Mouse (Mus musculus): ENCODE results near the gene Arl3.
"Not testable (repeated sequence)": the region's sequence is repeated elsewhere in the genome, so short reads cannot be mapped to it uniquely, and the experiment has no call there.

Arl3 gene

DNA sequence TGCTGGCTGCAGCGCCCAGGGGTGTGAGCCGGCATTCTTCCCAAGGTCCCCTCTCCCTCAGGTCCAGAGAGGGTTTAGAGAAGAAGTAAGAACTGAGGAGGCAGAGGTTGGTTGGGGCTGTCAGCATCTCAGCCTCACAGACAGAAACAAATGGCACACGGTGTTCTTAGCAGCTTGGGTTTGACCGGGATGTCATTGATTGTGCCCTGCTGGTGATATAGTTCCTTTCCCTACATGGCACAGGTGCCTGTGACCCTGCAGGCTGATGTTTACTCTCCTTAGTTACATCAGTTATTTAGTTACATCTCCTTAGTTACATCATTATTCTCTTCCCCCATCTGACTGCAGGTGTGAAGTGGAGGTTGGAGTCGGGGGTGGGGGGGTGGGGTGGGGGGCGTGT is 18.6 kb upstream of the Arl3 start:
- in situ Hi-C loops (cut with MboI, MseI) = no loop called here

DNA sequence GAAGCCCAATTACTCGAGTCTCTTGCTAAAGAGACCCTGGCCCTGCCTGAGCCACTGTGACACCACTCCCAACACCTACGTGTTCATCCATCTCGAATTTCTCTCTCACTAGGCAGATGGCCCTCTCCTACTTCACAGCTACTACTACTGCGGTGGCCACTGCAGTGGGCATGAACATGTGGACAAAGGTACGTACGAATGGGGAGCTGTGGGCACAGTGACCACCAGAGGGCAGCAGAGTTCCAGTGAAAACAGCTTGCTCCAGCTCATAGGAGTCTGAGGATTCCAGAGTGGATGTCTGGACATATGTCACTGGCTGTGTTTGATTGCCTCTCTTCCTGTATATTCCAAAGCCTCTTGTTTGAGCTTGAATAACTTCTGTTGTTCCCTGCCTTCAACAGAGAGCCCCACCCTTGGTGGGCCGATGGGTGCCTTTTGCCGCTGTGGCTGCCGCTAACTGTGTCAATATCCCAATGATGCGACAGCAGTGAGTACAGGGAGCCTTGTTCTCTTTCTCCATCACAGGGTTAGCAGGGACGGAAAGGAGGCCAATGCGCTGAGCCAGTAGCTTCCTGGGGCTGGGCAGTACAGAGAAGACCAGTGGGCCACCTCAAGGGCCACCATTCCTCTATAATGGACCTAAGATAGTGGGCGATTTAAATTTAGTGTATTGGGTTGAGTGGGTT is 15.0 kb upstream of the Arl3 start:
- in situ Hi-C loops (cut with MboI, MseI) = loop anchor here (5.0 kb wide), 1 partner anchor 149 kb away; no protein-coding TSS in a partner anchor

DNA sequence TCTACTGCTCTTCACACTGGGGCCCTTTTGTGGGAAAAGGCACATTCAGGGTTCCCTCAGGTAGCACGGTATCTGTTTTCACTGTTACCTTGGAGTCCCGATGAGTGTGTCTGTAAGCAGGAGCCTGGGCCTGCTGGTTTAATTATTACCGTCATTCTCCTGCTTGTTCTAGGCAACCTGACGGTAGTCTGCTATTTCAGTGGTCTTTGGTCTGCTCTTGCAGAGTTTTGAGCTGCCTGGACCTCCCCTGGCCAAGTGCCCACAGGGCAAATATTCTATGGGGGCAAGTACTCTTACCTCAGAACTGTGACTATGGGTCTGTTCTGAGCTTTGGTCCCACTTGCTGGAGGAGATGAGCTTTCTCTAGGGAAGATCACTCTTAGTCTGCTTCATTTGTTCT is 2.2 kb upstream of the Arl3 start:
- in situ Hi-C loops (cut with MboI, MseI) = no loop called here

DNA sequence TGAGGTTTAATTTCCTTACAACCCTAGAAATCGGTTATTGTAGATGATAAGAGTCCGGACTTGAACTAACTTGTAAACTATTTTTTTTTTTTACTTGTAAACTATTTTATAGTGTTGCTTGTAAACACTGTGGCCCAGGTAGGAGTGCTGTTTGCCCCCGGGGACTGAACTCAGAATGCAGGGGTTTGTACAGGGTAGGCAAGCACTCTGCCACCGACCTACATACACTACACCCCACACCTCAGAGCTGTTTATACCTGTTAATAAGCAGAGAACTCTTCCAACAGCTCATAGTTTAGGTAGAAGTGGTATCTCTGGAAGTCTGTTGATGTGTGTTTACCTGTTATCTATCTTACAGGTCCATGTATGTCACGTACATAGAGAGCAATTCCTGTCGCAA is 992 bp upstream of the Arl3 start:
- in situ Hi-C loops (cut with MboI, MseI) = no loop called here

DNA sequence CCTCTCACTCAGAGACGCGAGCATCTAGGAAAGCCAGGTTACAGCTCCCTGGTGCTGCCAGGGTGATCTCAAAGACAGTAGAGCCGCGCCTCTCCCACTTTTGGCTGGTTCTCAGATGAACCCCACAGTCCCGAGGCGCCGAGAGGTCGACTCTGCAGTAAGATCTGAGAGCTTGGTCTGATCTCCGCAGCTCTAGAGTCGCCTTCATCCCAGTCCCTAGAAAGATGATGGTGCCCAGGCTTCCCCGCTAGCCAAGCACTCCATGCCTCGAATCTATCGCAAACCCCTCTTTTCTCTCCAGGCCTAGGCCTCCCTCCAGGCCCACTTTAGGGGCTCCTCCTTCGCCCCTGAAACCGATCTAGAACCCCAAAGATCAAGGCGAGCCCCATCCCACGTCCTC is 450 bp downstream of the Arl3 start:
- in situ Hi-C loops (cut with MboI, MseI) = no loop called here

DNA sequence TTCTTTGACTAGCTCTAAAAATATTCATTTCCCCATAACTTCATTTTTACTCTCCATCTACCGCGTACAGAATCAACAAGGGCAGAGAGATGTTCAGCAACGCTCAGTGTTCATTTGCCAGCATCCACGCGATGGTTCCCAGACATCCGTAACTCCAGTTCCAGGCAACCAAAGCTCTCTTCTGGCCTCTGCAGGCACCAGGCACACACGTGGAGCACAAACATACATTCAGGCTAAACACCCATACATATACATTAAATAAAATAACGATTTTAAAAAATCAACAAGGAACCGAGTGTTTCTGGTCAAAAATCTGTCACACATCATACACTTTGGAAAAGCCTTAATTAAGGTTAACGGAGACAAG is 1.1 kb downstream of the Arl3 start:
- in situ Hi-C loops (cut with MboI, MseI) = no loop called here

DNA sequence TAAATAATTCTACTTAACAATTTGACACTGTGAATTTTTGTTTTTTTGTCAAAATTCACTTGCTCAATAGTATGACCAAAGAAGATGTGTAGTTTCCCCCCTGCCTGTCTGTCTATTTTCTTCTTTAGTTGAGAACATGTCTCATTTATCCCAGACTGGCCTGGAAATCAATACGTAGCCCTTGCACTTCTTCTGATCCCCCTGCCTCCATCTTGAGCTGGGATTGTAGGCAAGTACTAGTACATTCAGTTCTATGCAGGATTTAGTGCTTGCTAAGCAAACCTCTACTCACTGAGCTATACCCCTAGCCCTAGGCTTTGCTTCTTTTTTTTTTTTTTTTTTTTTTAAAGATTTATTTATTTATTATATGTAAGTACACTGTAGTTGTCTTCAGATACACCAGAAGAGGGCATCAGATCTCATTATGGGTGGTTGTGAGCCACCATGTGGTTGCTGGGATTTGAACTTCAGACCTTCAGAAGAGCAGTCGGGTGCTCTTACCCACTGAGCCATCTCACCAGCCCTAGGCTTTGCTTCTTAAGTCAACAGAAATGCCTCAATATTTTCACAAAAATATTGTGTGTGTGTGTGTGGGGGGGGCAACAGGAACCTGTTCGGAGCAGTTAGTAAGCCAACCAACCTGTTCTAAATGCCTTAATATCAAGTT is 1.7 kb downstream of the Arl3 start:
- in situ Hi-C loops (cut with MboI, MseI) = not testable (repeated sequence)

DNA sequence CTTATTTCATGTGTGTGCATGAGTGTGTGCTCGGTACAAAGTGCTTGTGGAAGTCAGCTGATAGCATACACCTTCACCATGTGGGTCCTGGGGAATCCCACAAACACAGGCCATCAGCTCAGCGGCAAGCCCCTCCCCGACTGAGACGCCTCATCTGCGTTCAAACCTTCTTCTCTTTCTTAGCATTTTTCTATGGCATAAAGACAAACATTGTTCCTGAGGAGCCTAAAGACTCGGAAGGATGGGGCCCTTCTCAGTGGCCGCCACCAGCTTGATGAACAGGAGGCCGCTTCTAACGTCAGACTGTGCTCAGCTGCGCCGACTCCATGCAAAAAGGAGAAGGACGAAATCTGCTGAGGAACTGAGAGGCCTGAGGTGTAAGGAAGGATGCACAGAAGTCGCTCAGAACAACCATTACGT is 8.9 kb downstream of the Arl3 start:
- in situ Hi-C loops (cut with MboI, MseI) = no loop called here

DNA sequence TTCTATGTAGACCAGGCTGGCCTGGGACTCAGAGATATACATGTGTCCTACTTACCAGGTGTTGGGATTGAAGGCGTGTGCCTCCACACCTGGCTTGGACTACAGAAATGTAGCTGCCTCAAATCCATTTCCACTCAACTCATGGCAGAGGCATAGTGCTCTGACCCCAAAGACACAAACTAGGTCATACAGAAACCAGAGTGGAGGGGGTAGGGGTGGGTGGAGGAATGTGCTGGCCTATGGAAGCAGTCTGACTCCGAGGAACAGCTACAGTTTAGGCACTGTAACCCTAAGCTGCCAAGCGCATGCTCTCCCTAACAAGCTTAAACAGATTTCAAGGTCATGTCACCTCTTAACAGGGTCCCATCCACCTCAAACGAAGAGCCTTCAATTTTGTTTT is 9.4 kb downstream of the Arl3 start:
- in situ Hi-C loops (cut with MboI, MseI) = no loop called here

DNA sequence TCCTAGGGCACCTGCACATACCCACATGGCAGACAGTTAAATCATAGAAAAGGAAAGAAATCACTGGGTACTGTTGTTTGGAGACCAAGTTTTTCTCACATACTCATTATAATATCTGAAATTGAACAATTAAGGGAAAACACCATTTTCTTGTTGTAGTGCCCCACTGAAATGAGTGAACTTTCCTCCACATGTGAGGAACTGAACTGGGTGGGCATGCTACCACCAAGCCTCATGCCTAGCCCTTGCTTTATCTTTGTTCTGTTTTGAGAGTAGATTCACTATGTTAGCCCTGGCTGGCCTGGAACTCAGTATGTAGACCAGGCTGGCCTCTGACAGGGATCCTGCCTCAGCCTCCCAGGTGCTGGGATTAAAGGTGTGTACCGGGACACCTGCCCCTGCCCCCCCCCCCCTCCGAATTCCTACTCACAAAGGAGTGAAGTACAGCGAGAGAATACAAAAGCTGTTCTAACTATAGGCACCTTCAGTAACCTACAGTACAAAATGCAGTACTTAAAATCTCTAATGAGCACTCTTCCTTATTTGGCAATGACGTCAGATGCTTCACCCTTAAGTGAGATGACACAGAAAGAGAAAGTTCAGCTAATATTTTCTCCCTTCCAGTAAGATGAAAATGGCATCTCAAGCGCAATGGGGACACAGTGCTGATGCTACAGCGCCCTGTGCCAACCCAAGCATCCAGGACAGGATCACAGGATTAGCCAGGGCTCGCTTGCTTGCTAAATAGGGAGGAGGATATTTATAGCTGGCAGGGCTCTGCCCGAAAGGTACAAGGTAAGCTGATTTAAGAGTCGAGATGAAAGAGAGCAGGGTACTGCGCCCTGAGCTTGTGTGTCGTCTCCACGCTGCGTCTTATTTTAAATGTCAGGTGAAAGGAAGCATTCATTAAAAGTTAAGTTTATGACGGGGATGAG is 10.2 kb downstream of the Arl3 start:
- in situ Hi-C loops (cut with MboI, MseI) = no loop called here

DNA sequence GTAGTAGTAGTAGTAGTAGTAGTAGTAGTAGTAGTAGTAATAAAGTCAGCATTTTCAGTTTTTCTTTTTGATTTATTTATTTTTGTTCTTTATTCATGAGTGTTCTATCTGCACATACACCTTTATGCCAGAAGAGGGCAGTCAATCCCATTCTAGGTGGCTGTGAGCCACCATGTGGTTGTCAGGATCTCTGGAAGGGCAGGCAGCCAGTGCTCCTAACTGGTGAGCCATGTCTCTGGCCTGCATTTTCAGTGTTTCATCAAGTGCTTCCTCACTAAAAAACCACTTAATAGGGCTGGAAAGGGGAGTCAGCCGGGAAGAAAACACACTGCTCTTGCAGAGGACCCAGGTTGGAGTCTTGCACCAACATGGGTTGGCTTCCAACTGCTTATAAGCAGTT is 10.9 kb downstream of the Arl3 start:
- in situ Hi-C loops (cut with MboI, MseI) = no loop called here

DNA sequence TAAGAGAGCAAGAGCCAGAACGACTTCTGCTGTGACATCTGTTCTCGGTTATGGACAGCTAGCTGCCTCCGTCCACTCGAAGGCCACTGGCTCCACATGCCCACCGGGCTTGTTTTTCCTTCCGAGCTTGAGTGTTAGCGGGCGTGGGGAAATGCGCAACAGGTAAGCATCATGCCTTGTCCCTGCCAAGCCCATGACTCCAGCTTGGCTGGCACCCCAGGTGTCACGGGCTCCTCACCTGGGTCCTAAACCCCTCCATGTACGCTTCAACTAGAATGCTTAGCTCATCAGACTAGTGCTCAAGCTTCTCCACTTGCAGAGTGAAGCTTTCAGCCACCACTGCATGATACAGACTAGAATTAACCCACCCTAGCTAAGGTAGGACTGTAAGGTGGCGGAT is 14.4 kb downstream of the Arl3 start:
- in situ Hi-C loops (cut with MboI, MseI) = no loop called here

DNA sequence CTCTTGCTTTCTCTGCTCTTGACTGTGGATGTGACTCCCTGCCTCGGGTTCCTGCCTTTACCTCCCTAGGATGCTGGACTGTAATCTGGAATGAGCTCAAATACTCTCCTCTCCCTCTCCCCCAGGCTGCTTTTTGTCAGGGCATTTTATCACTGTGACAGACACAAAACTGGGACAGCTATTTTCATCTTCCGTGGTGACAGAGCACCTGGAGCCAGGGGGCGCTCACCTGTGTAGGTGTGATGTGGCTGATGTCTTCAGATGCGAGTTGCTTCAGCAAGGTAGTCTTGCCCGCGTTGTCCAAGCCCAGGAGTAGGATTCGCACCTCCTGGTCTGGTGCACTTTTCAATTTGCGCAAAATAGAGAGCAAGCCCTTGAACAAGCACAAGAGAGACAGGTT is 15.0 kb downstream of the Arl3 start:
- in situ Hi-C loops (cut with MboI, MseI) = no loop called here

DNA sequence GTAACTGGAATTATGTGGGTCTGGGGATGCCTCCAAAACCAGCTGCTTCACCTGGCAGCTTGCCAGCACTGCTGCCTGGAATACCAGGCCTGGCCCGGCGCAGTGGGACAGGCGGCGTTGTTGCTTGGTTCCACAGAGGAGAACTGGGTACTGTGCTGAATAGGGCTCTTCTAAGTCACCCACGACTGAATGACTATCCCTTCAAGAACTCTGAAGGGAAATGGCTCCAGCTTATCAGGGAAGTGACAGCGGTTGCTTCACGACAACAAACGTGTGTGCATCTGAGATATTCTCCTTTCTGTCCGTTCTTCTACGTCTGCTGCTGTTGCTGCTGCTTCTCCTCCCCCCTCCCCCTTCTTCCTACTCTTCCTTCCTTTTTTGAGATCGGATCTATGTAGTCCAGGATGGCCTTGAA is 19.4 kb downstream of the Arl3 start:
- in situ Hi-C loops (cut with MboI, MseI) = no loop called here

DNA sequence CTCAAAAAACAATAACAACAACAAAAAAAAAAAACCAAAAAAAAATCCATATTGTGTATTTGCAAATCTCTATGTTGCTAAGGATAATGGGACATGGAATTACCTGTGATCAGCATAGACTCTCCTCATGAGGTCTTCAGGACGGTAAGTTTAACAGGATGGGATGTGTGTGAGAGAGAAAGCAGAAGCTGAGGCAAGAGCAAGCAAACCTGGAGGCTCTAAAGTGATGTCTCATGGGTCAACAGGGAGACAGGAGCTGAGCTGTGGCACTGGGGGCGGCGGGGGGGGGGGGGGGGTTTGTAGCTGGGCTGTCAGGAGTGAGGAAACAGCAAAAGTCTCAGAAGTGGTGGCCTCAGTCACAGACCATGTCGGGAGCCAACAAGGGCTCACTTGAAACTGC is 20.5 kb downstream of the Arl3 start:
- in situ Hi-C loops (cut with MboI, MseI) = no loop called here

DNA sequence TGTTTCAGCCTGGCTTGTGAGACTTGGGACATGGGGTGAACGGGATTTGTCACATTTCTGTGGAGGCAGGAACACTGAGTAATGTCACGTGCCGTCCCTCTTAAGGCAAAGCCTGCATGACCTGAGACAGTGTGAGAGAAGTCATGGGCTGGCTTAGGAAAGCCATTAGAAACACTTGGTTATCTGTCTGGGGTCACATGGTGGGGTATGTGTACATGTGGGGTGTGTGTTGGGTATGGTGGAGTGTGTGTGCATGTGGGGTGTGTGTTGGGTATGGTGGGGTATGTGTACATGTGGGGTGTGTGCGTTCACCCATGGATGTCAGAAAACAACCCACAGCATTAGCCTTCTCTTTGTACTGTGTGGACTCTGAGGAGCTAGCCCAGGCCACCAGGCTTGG is 22.6 kb downstream of the Arl3 start:
- in situ Hi-C loops (cut with MboI, MseI) = no loop called here

DNA sequence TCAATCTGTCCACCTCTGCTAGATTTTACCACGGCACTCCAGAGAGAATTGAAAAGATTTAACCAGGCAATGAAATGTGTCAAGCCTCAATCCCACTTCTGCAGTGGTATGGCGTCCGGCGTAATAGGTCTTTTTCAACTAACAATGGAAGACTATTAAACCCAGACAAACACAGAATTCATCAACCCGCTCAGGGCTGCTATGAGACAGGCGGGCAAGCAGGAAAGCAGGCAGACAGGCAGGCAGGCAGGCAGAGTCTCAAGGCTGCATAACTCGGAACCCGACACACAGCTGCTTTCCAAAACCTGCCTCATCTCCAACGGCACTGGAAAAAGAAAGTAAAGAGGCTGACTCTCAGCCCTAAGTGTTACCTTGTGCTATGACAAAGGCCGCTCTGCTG is 24.9 kb downstream of the Arl3 start:
- in situ Hi-C loops (cut with MboI, MseI) = no loop called here

DNA sequence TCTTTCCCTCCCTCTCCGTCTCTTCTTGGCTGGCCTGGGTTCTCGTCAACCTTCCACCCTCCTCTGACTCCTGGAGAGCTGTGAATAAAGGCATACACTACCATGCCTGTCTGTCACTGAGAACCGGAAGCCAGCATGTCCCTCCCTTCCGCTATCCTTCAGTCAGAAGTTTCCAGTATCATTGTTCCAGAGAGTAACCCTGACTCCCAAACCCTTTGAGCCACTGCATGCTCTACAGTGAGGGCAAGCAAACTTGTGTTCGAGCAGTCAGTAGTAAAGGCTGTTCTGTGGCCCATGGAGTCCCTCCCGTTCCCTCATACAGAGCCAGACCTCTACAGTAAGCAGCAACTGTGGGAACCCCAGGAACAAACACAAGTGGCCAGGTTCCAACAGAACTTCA is 25.4 kb downstream of the Arl3 start:
- in situ Hi-C loops (cut with MboI, MseI) = no loop called here

DNA sequence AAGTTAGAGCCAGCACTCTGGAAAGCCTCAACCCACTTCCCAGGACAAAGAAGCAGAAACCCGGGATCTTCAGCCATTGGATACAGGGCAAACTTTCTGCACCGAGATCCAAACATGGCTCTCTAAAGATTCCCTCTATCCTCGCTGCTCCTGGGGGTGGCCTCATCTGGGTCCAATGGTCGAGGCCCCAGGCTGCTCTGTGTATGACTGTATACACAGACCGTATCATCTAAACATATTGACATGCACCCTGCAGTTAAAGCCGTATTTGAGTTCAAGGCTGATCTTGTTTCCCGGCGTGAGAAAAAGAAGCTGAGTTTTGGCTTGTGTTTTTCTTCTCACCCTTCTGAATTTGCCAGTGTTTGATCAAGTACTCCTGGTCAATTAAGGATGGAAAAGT is 30.2 kb downstream of the Arl3 start:
- in situ Hi-C loops (cut with MboI, MseI) = no loop called here

DNA sequence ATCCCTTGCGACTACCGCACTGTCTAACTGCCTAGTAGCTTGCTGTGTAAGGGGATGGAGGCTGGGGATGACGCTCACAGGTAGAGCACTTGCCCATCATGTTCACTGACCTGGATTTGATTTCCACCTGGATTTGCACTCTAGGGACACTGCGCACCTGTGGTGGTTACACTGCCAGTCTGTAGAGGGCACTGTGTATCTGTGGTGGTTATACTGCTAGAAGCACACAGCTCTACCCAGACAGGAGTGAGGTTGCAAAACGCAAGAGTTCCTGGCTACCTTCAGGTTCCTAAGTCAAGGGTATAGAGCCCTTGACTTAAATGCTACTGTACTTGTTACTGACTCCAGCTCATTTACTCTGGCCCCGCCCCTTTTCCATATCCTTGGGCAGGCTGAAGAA is 34.8 kb downstream of the Arl3 start:
- in situ Hi-C loops (cut with MboI, MseI) = no loop called here

DNA sequence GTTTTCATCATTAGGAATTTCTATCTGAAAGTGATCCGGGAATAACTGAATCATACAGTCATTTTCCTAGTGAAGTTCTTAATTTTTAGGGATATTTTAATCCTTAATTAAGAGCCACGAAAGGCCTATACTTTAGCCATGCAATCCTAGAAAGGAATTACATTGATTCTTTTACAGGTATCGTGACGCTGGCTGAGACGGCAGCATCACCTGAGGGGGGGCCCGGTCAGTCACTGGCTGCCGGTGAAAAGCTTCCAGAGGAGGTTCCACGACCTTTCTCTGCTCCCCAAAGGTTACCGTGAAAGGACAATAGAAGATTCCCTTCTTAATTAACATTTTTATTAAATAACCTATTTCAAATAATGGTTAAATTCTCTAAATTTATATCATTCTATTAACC is 35.6 kb downstream of the Arl3 start:
- in situ Hi-C loops (cut with MboI, MseI) = no loop called here

DNA sequence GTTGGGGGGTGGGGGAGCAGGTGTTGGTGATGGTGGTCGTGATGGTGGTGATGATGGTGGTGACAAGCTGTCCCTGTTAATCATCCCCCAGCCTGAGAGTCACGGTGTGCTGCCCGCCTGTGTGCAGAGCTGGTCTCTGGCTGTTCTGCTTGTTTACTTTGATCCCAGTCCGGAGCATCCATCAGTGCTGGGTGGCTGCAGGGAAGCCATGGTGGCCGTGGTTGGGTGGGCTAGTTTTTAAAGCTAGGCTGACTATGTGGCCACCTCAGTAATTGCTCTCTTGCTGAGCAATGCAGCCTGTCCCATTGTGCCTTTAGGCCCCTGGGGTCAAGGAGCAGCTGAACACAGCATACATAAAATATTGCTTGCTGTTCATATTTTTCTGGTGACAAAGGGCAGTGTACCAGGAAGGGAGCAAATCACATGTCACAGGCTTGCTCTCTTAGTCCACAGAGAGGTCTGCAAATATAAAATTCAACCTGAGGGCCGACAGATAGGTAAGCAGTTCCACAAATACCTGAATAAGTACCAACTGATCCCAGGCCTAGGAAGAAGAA is 38.4 kb downstream of the Arl3 start:
- in situ Hi-C loops (cut with MboI, MseI) = no loop called here
